Mouse (Mus musculus) gastrocnemius, postnatal 36 days (tissue): ENCODE data around the gene Itpka. TPM values are rescaled to one million over a fixed set of nuclear protein-coding genes. Genes with fewer than 3 reads are reported as not detected.
A peak's percentile ranks its signal among the peaks of the same experiment; 100 is the strongest.
"Not testable (repeated sequence)": the region's sequence is repeated elsewhere in the genome, so short reads cannot be mapped to it uniquely, and the experiment has no call there.

ENCODE experiments used
- DNase-seq, 2 experiments: peaks; one replicate each; pipeline ENCODE4 v3.0.0; 2022
- intact Hi-C: fragments of 180-260 bp; cut with DNase I; formaldehyde crosslinking; loops from one replicate; pipeline ENCODE4 v1.15.1; 2025
- long read RNA-seq, 2 experiments: library from polyadenylated mRNA; stranded (forward); transcript quantifications; one replicate each; pipeline ENCODE4 v2.0.0; 2021
- total RNA-seq, 2 experiments: library from RNA; stranded (reverse); gene quantifications; 2 replicates each; pipeline ENCODE4 v1.2.3; 2021

Gene Itpka
- not detected for total RNA-seq
- long read RNA-seq, experiment 1, result 0 reads
- long read RNA-seq, experiment 2, result 0 reads

- intact Hi-C loops, result no loop called here
- DNase-seq, result peak in 1 of 2 experiments; percentile 47
Measured at GRCm38 (mm10) chr2:119741581-119742411, at the start of gene Itpka. Itpka (plus strand) TSS chr2:119742337.

GRCm38 (mm10) chr2:119694826-119695225, 47.3 kb upstream of the Itpka start:
- intact Hi-C loops, result no loop called here
- DNase-seq, result no peak

DNA sequence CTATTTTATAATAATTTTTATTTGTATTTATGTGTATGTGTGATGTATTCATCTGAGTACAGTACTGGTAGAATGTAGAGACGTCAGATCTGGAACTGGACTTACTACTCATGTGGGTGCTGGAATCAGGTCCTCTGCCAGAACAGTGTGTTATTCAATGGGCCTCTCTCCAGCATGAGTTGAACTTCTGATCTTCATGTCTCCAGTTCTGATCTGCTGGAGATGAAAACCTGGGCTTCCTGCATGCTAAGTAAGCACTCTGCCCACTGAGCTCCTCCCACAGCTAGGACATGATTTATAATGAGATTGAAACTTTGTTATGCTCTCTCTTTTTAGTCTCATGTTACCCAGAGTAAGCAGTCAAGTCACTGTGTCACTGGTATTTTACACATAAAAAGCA, 46.0 kb upstream of the Itpka start:
- no peak for DNase-seq

DNA sequence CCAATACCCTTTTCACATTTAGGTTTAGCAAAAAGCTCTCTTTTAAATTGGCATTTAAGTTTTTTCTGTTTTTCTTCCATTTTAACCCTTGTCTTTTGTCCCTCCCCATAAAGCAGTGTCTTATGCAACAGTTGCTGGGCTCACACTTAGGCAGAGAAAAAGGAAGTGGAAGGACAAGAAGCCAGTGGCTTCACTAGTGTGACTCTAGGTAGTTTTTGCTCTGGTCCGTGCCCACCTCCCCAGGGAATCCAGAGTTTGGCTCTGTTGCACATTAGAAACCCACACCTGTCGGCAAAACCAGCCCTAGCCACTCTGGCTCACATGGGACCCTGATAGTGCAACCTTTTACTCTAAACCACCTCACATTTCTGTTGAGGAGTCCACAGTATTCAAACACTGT, 43.7 kb upstream of the Itpka start:
- intact Hi-C loops, result no loop called here
- DNase-seq, result no peak

More for the DNA sequence above, 46.0 kb upstream of the Itpka start:
- intact Hi-C loops, result no loop called here

- intact Hi-C loops, result no loop called here
- DNase-seq, result no peak
Measured at GRCm38 (mm10) chr2:119699962-119700361, 42.2 kb upstream of the Itpka start.

- no peak for DNase-seq
- intact Hi-C loops, result no loop called here
Measured at GRCm38 (mm10) chr2:119703171-119703570, 39.0 kb upstream of the Itpka start.

DNA sequence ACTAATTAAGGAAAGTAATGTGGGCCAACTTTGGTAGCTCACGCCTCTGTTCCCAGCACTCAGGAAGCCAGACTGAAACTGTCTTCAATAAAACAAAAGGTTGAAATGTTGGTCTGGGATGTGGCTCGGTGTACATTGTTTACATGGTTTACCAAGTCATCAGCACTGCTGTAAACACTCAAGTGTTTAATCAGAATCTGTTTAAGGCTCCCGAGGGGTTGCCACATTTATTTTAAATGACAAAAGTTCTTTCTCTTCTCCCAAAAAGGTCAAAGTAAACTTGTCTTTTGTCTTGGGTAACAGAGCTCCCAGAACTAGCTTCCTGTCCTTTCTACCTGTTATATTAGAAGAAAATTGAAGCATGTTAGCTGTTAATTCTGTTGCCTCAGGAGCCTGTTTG, 34.5 kb upstream of the Itpka start:
- DNase-seq, result no peak
- intact Hi-C loops, result no loop called here

GRCm38 (mm10) chr2:119710011-119710410, 32.1 kb upstream of the Itpka start:
- intact Hi-C loops, result no loop called here
- DNase-seq, result no peak

DNA sequence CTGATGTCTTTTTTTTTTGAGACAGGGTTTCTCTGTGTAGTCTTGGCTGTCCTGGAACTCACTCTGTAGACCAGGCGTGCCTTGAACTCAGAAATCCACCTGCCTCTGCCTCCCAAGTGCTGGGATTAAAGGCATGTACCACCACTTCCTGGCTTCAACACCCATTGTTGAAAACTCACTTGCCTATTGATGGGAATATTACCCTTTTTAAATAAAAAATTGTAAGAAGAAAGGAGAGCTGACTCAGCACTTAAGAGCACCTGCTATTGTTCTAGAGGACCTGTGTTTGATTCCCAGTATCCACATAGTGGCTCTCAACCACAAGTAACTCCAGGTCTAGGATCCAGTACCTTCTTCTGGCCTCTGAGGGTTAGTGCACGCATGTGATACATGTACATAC, 26.3 kb upstream of the Itpka start:
- intact Hi-C loops, DNase-seq: not testable (repeated sequence)

GRCm38 (mm10) chr2:119721070-119721469, 21.1 kb upstream of the Itpka start:
- intact Hi-C loops, result no loop called here
- DNase-seq, result no peak

GRCm38 (mm10) chr2:119727762-119728416, 14.2 kb upstream of the Itpka start:
- intact Hi-C loops, result no loop called here
- no peak for DNase-seq

DNA sequence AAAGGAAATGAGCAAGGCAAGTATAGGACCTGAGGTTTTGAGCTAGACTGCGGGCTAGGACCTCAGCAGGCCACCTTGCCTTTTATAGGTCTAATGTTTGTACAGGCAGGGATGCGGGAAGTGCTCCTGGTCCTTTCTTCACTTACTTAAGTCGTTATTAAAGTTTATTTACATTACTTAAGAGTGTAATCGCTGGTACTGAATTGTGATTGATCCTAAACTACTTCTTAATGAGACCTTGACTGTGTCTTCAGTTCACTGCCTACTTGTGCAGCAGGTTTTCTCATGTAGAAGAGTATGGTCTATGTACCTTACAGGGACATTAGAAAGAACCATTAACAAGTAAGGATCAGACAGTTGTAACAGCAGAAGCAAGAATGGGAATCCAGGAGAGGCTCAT, 11.4 kb upstream of the Itpka start:
- intact Hi-C loops, result no loop called here

DNA sequence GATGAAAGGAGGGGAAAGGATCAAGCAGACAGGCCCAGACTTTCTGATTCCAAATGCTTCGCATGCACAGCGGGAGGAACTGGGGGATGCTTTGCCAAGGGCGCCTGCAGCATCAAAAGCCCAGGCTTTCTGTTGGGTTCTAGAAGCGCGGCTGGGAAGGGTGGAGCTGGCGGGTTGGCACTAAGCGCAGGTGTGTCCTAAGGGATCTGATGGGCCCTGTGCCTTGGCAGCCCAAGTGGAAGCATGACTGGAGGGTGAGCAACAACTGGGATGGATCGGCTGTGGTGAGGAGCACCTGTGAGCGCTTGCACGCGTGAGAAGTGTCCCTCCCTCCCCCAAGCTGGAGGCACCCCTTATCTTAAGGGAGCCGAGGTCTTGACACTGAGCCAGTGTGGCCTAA, 5.0 kb upstream of the Itpka start:
- intact Hi-C loops, result no loop called here
- no peak for DNase-seq

More for the DNA sequence above, 11.4 kb upstream of the Itpka start:
- no peak for DNase-seq

DNA sequence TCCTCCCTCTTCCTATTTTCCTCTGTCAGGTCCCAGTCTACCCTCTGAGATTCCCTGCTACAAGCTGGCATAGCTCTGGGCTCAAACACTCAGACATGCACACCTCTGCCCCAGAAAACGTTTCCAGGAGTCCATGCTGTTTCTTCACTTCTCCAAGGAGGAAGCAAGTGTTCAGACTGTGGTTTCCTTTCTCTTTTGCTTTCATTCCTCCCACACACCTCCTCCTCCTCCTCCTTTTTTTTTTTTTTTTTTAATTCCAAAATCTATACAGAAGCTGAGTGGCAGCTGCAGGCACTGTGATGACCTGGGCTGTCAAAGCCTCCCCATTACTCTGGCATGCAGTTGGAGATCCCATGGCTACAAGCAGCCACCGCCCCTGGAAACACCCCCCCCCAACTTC, 1.6 kb upstream of the Itpka start:
- DNase-seq, result no peak
- intact Hi-C loops, result no loop called here

DNA sequence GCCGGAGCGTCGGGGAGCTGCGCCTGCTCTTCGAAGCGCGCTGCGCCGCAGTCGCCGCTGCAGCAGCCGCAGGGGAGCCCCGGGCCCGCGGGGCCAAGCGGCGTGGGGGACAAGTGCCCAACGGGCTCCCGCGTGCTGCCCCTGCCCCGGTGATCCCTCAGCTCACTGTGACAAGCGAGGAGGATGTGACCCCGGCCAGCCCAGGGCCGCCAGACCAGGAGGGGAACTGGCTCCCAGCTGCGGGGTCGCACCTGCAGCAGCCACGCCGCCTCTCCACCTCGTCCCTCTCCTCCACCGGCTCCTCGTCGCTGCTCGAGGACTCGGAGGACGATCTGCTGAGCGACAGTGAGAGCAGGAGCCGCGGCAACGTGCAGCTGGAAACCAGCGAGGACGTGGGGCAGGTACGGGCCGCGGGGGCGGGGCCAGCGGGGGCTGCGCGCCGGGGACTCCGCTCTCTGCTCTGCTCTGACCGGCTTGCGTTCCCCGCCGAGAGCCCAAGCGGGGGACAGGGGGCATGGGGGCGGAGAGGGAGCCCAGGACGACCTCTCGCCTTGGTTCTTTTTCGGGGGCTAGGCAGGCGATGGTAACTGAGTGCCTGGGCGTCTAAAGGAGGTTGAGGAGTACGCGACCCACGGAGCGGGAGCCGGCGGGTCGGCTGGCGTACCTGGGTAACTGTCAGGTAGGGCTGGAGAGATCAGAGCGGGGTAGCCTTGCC, 481 bp downstream of the Itpka start:
- intact Hi-C loops, result no loop called here
- peak in 1 of 2 experiments; percentile 25 for DNase-seq

DNA sequence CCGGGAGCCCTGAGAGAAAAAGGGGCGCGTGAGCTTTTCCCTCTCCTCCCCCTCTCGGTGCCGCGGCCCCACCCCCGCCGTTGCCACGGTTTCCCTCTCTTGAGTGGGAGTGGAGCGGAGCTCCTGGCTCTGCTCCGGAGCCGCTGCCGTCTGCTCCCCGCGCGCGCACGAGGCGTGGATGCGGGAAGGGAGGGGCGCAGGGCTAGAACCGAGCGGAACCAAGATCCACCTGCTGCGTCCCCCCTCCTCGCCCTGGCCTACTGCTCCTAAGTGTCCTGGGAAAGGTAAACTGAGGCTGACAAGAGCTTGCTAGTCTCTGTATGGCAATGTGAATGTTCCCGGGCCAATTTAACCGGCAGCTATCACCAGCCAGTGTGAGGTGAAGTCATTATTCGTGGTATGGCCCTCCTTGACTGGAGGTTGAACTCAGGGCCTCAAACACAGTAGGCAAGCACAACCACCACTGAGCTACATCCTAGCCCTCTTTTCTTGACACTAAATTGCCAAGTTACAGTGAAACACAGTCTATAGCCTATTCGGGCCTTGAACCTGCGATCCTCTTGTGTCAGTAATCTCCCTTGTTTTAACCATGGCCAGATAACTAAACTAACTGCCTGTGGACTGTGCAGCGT, 1.2 kb downstream of the Itpka start:
- intact Hi-C loops, result no loop called here
- DNase-seq, result no peak

DNA sequence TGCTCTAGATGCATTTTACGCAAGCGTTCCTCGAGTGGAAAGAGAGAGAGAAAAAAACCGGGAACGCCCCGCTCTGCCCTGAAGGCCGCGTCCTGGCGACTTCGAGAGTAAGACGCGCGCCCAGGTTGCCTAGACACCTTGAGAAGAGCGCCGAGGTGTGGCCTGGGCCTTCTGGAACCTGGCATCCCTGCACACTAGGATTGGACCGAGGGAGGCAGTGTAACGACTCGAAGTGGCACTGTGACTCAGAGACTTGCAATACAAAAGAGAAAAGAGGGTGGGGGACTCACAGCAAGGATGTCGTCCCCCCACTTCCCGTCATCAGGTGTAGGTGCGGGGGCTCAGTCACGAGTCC, 1.6 kb downstream of the Itpka start:
- no peak for DNase-seq
- intact Hi-C loops, result loop anchor here (2.0 kb wide), 1 partner anchor 51 kb away; no protein-coding TSS in a partner anchor

DNA sequence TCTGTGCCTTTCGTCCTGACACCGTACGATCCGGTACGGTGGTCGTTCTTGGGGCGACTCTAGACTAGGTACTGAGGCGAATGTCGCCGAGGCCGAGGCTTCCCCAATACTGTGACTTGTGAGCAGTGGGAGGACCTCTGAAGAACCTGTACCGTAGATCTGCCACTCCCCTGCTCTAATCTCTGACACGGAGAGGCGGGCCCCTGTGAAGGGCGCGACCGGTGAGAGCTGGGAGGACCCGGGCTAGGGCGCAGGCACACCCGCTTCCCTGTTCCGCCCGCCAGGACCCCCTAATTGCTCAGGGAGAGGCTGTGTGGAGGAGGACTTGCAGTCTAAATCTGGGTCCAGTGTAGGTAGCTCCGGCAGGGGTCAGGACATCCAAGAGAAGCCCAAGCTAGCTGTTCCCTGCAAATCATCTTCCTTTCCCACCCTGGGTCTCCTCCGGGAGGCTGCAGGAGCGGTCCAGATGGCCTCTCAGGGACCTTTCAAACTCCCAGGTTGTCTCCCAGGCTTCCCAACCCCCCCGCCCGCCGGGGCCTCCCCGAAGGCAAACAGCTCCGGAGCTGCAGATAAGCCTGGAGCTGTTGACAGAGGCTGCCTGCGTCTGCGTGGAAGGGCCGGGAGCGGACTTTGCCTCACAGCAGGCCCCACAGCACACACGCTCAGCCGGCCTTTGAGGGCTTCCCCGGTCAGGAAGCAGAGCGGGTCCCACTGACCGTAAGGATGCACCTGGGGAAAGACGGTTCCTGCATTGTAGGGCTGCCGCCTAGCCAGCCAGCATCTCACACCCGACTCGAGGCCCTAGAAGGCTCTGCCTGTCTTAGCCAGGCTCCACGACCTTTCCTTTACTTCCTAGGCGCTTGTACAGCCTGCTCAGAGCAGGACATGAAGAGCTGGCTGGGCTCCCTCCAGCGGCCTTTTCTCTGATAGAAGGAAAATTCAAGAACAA, 2.3 kb downstream of the Itpka start:
- intact Hi-C loops, result loop anchor here (2.0 kb wide), 1 partner anchor 50 kb away; no protein-coding TSS in a partner anchor

GRCm38 (mm10) chr2:119745281-119745680, 3.1 kb downstream of the Itpka start:
- DNase-seq, result no peak
- intact Hi-C loops, result loop anchor here (2.0 kb wide), 1 partner anchor 50 kb away; no protein-coding TSS in a partner anchor

More for the DNA sequence above, 2.3 kb downstream of the Itpka start:
- no peak for DNase-seq

DNA sequence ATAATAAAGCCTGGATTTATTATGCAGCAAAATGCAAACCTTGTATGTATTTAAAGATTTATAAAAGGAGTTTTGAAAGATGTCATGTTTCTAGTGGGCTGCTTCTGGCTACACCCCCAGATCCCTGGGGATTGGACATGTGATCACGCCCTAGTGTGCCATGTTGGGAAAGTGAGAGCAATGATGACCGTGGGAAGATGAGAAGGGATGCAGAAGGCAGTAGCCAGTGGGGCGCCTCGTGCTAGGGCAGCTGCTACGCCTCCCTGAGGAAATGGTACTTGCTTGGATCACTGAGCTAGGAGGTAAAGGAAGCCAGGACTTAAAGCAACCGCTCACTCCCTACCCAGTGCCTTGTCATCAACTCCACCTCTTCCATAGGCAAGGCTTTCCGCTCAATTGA, 5.4 kb downstream of the Itpka start:
- intact Hi-C loops, result no loop called here
- no peak for DNase-seq
